ENCODE assay signal across 8 mouse cellular contexts in the genomic region with DNA sequence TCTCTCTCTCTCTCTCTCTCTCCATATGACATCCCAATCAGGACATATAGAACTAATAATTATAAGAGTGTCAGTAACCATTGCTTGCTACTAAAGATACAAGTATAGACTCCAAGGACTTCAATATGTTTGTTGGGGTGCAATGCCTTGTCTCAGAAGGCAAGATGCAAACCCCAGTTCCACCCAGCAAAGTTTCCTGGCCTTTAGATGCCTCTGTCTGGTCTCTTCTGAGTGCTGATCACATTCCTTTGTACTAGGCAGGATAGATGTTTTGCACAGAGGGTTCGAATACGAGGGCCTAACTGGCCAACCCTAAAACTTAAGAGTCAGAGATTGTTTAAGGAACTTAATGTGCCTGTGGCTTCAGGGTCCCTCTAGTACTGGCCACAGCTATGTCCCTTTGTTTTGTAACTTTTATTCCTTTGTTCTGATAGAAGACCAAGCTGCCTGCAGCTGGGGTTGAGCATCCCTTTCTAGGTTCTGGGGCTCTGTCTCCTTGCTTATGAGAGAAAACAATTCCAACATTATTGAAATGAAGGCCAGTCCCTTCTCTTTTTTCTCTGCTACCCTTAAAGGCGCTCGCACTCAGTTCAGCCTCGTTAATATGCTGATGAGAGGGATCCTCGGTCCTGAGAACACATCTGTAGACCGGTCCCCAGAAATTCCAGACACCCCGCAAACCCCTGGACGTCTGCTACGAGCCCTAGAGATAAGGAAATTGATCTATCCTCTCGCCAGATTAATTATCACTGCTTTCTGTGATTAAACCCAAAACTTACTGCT. TPM values are rescaled to one million over a fixed set of nuclear protein-coding genes. Genes with fewer than 3 reads are reported as not detected.
DNase-seq lines count a peak whose midpoint lies in the region; ATAC-seq and TF ChIP-seq lines count a peak whose summit lies in the region.

No protein-coding gene starts in this region.

- no peak for TF ChIP-seq CTCF in thymus, adult 2 months (IDR thresholded peaks at IDR 0.05; ENCODE audit: borderline replicate concordance, control insufficient read depth, extremely low read depth, insufficient read depth, low read length, poor library complexity)

- peaks cover 2% of the 10 kb centered on the region; the same call in 1 of the 2 replicates for H3K36me3 ChIP-seq in heart, embryonic 14.5 days (ENCODE audit: control insufficient read depth, insufficient read depth, low read length)
- no peaks in the 10 kb centered on the region for H3K36me3 ChIP-seq in hindbrain, embryonic 15.5 days
- no peaks in the 10 kb centered on the region for H3K36me3 ChIP-seq in thymus, adult 2 months (ENCODE audit: control insufficient read depth, insufficient read depth, low read length)

- 9% methylated on average over 11 of the region's 11 CpGs for WGBS in heart, embryonic 14.5 days
- 7% methylated on average over 11 of the region's 11 CpGs for WGBS in hindbrain, embryonic 15.5 days
- 19% methylated on average over 11 of the region's 11 CpGs for WGBS in thymus, adult 2 months

- DNase-seq in heart, postnatal 25 days (ENCODE audit: low spot score): no peak
- peak; percentile 42 for DNase-seq in embryo, embryonic 11 days
- peak; percentile 47 for DNase-seq in neural tube, embryonic 10.5 days (ENCODE audit: extremely low spot score, low spot score)
- DNase-seq in thymus, adult 2 months: no peak
- DNase-seq in gastrocnemius, postnatal 10 days: no peak

- no peak for ATAC-seq in heart, embryonic 14.5 days (ENCODE audit: insufficient number of reproducible peaks, insufficient read depth, low FRiP score, low read depth)
- no peak for ATAC-seq in hindbrain, embryonic 15.5 days (ENCODE audit: low FRiP score, low read depth)
- no peak for ATAC-seq in frontal cortex, adult (ENCODE audit: low TSS enrichment)

- H3K27me3 ChIP-seq in heart, embryonic 14.5 days (ENCODE audit: control insufficient read depth, insufficient read depth, low read length): peaks cover 13% of the 10 kb centered on the region; the same call in 1 of the 2 replicates
- no peaks in the 10 kb centered on the region; the same call in none of the 2 replicates for H3K27me3 ChIP-seq in hindbrain, embryonic 15.5 days
- H3K27me3 ChIP-seq in thymus, adult 2 months (ENCODE audit: control insufficient read depth, insufficient read depth, low read length): peaks cover 10% of the 10 kb centered on the region

- no peaks in the 10 kb centered on the region for H3K9me3 ChIP-seq in heart, embryonic 14.5 days (ENCODE audit: control insufficient read depth, low read length)
- no peaks in the 10 kb centered on the region for H3K9me3 ChIP-seq in hindbrain, embryonic 15.5 days

- intact Hi-C loops in heart, postnatal 25 days (cut with DNase I): loop anchor here (5.0 to 10.0 kb wide), 2 partner anchors 688 to 1244 kb away; no protein-coding TSS in a partner anchor

- no peak for TF ChIP-seq POLR2A in thymus, adult 2 months (IDR thresholded peaks at IDR 0.05; ENCODE audit: control insufficient read depth, extremely low read depth, insufficient read depth, low read length, poor library complexity)

- peak overlapping the region; percentile 92 for H3K4me2 ChIP-seq in heart, embryonic 14.5 days (ENCODE audit: low read length)
- H3K4me2 ChIP-seq in hindbrain, embryonic 15.5 days: peak overlapping the region; percentile 96

- H3K27ac ChIP-seq in heart, embryonic 14.5 days (replicated peaks in 1 of 2; ENCODE audit: control insufficient read depth in 1 of 2, insufficient read depth in 1 of 2, low read depth in 2 of 2, low read length in 2 of 2): peak overlapping the region; percentile 90 to 91
- peak overlapping the region; percentile 92 for H3K27ac ChIP-seq in hindbrain, embryonic 15.5 days (replicated peaks)
- H3K27ac ChIP-seq in thymus, adult 2 months (ENCODE audit: control insufficient read depth, insufficient read depth, low read length): no peak overlapping the region

- peak overlapping the region; percentile 59 to 91 for H3K4me3 ChIP-seq in heart, embryonic 14.5 days (ENCODE audit: control insufficient read depth in 1 of 2, insufficient read depth in 1 of 2, low read depth in 1 of 2, low read length in 2 of 2)
- H3K4me3 ChIP-seq in hindbrain, embryonic 15.5 days: peak overlapping the region; percentile 94
- no peak overlapping the region for H3K4me3 ChIP-seq in thymus, adult 2 months (ENCODE audit: control insufficient read depth, insufficient read depth, low read length)

- peak overlapping the region; percentile 77 for H3K9ac ChIP-seq in heart, embryonic 14.5 days (ENCODE audit: low read length)
- peak overlapping the region; percentile 95 for H3K9ac ChIP-seq in hindbrain, embryonic 15.5 days

- peaks cover 3 to 11% of the 10 kb centered on the region in 2 experiments; a peak in 2 of 4 replicates for H3K4me1 ChIP-seq in heart, embryonic 14.5 days (ENCODE audit: control insufficient read depth in 2 of 2, insufficient read depth in 2 of 2, low read length in 2 of 2)
- peaks cover 40% of the 10 kb centered on the region for H3K4me1 ChIP-seq in hindbrain, embryonic 15.5 days (replicated peaks)
- H3K4me1 ChIP-seq in thymus, adult 2 months (replicated peaks; ENCODE audit: control insufficient read depth, insufficient read depth, low read length): no peaks in the 10 kb centered on the region

RNA-seq across cellular contexts. Expression of gene Cdh11, which starts 2.5 kb away (rescaled TPM):
- polyA plus RNA-seq in heart, embryonic 14.5 days (2014; fragmentation: Nextera tagmentation; extraction: Ambion mirVana): 65.8 and 75.4 TPM in 2 replicates
- total RNA-seq in heart, postnatal 25 days (2021): 10 to 100 TPM; 16.2 to 19.5 TPM
- 38.7 and 40.9 TPM in 2 replicates for polyA plus RNA-seq in hindbrain, embryonic 15.5 days (2015; fragmentation: Nextera tagmentation; extraction: Ambion mirVana)
- polyA plus RNA-seq in thymus, adult 2 months (2012; rRNA removed): 1.3 and 2.6 TPM in 2 replicates
- 10 to 100 TPM; 15.7 to 29.0 TPM for total RNA-seq in gastrocnemius, postnatal 10 days (2021)

Comparison
In these comparisons a context has a peak if more than half of its experiments do, and no peak if none do; other contexts are left out.
1. DNase-seq: peak in embryo, embryonic 11 days (single experiment) and neural tube, embryonic 10.5 days (single experiment); none in heart, postnatal 25 days (single experiment), thymus, adult 2 months (single experiment) and gastrocnemius, postnatal 10 days (single experiment).
2. RNA of gene Cdh11, which starts 2.5 kb away (polyA plus RNA-seq): 65.8 to 75.4 TPM in heart, embryonic 14.5 days and 38.7 to 40.9 TPM in hindbrain, embryonic 15.5 days; 1.3 to 2.6 TPM in thymus, adult 2 months; every median in the first group is over 10 times any median in the second.